In the genomic region with DNA sequence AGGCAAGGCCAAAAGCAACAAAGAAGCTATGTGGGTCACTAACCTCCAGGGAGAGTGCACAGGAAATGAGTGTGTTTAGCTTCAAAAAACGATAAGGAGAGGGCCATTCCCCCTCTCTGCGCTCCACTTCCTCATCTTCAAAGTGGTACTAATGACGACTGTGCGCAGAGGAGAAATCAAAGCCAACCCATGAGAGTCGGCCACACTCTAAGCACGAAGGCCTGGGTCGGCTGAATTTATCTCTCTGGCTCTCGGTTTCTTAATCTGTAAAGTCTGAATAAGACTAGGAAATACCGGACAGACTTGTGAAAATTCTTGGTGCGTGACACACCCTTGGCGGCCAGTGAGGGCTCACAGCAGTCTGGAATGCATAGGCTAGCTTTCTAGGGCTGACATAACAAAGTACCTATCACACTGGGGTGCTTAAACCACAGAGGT, we compare ENCODE assay signal across 8 mouse cellular contexts.
A peak's percentile ranks its signal among the peaks of the same experiment; 100 is the strongest.
DNase-seq lines count a peak whose midpoint lies in the region; ATAC-seq lines count a peak whose summit lies in the region.

No protein-coding gene starts in this region.

- peak; percentile 7 for DNase-seq in gastrocnemius, postnatal 14 days
- no peak for DNase-seq in gastrocnemius, postnatal 25 days
- DNase-seq in heart, adult 11 months: peak; percentile 98
- DNase-seq in lung, postnatal 25 days (ENCODE audit: low spot score): peak; percentile 35
- no peak for DNase-seq in right cerebral cortex, postnatal 4 days
- no peak for DNase-seq in testis, postnatal 10 days (ENCODE audit: low spot score)
- no peak for DNase-seq in cerebellum, postnatal 25 days

- H3K9me3 ChIP-seq in kidney, embryonic 15.5 days (replicated peaks): peaks cover 5% of the 10 kb centered on the region; the same call in 1 of the 2 replicates

- peak overlapping the region; percentile 36 for H3K4me2 ChIP-seq in kidney, embryonic 15.5 days

- H3K4me1 ChIP-seq in kidney, embryonic 15.5 days: peaks cover 23% of the 10 kb centered on the region

- ATAC-seq in kidney, embryonic 15.5 days (replicated peaks; ENCODE audit: low FRiP score): peak; percentile 83

- peak overlapping the region; percentile 41 for H3K27ac ChIP-seq in kidney, embryonic 15.5 days

- intact Hi-C loops in gastrocnemius, postnatal 14 days (cut with DNase I; ENCODE audit: low total_unique reads): no loop called here

- H3K9ac ChIP-seq in kidney, embryonic 15.5 days: no peak overlapping the region

- H3K36me3 ChIP-seq in kidney, embryonic 15.5 days: no peaks in the 10 kb centered on the region

- H3K4me3 ChIP-seq in kidney, embryonic 15.5 days (replicated peaks): no peak overlapping the region

- no peaks in the 10 kb centered on the region for H3K27me3 ChIP-seq in kidney, embryonic 15.5 days

- 5% methylated on average over 11 of the region's 11 CpGs for WGBS in kidney, embryonic 15.5 days

Comparison
In these comparisons a context has a peak if more than half of its experiments do, and no peak if none do; other contexts are left out.
1. DNase-seq: peak in gastrocnemius, postnatal 14 days (single experiment), heart, adult 11 months (single experiment) and lung, postnatal 25 days (single experiment); none in gastrocnemius, postnatal 25 days (single experiment), right cerebral cortex, postnatal 4 days (single experiment), testis, postnatal 10 days (single experiment) and cerebellum, postnatal 25 days (0 of 2).